Mouse (Mus musculus): ENCODE data around the gene Uba52. TPM values are rescaled to one million over a fixed set of nuclear protein-coding genes. Genes with fewer than 3 reads are reported as not detected.

Uba52 gene
- polyA plus RNA-seq, 1 experiment = 770 TPM

GRCm38 (mm10) chr8:70490061-70490879 is 20.3 kb downstream of the Uba52 start:
- no peak overlapping the region for H3K4me3 ChIP-seq (ENCODE audit: low read depth, low read length)
- H3K4me1 ChIP-seq (ENCODE audit: control insufficient read depth, insufficient read depth, insufficient read length, low read length) = peaks cover 7% of the 10 kb centered on the region; the same call in 1 of the 2 replicates
- 24% methylated on average over 10 of the region's 10 CpGs for WGBS
- H3K36me3 ChIP-seq (ENCODE audit: control insufficient read depth, insufficient read depth, low read length) = no peaks in the 10 kb centered on the region
- H3K27ac ChIP-seq (ENCODE audit: insufficient read depth, low read depth, low read length) = no peak overlapping the region
- TF ChIP-seq CTCF (IDR thresholded peaks at IDR 0.05; ENCODE audit: extremely low read depth, insufficient read length, insufficient replicate concordance, low read depth, low read length) = no peak
- no peak for TF ChIP-seq POLR2A (IDR thresholded peaks at IDR 0.05; ENCODE audit: low read depth, low read length)
- H3K27me3 ChIP-seq (ENCODE audit: control insufficient read depth, insufficient read depth, low read length) = peaks cover 90% of the 10 kb centered on the region

GRCm38 (mm10) chr8:70489576-70489975 is 21.0 kb downstream of the Uba52 start:
- peak overlapping the region; percentile 14; the same call in 1 of the 2 replicates for H3K4me3 ChIP-seq (ENCODE audit: low read depth, low read length)
- 2% methylated on average over 39 of the region's 41 CpGs for WGBS
- no peak for TF ChIP-seq CTCF (IDR thresholded peaks at IDR 0.05; ENCODE audit: extremely low read depth, insufficient read length, insufficient replicate concordance, low read depth, low read length)
- H3K4me1 ChIP-seq (ENCODE audit: control insufficient read depth, insufficient read depth, insufficient read length, low read length) = peaks cover 7% of the 10 kb centered on the region; the same call in 1 of the 2 replicates
- H3K36me3 ChIP-seq (ENCODE audit: control insufficient read depth, insufficient read depth, low read length) = no peaks in the 10 kb centered on the region
- no peak overlapping the region for H3K27ac ChIP-seq (ENCODE audit: insufficient read depth, low read depth, low read length)
- H3K27me3 ChIP-seq (ENCODE audit: control insufficient read depth, insufficient read depth, low read length) = peaks cover 88% of the 10 kb centered on the region

GRCm38 (mm10) chr8:70488931-70489470 is 21.6 kb downstream of the Uba52 start:
- no peak for TF ChIP-seq POLR2A (IDR thresholded peaks at IDR 0.05; ENCODE audit: low read depth, low read length)
- TF ChIP-seq CTCF (IDR thresholded peaks at IDR 0.05; ENCODE audit: extremely low read depth, insufficient read length, insufficient replicate concordance, low read depth, low read length) = no peak
- Histone ChIP-seq H3K4me1 (ENCODE audit: control insufficient read depth, insufficient read depth, insufficient read length, low read length) (peaks cover 7% of the 10 kb centered on the region; the same call in 1 of the 2 replicates), H3K4me3 (ENCODE audit: low read depth, low read length) (peak overlapping the region; percentile 14; the same call in 1 of the 2 replicates), H3K27me3 (ENCODE audit: control insufficient read depth, insufficient read depth, low read length) (peaks cover 82% of the 10 kb centered on the region), H3K27ac (ENCODE audit: insufficient read depth, low read depth, low read length) (no peak overlapping the region), H3K36me3 (ENCODE audit: control insufficient read depth, insufficient read depth, low read length) (no peaks in the 10 kb centered on the region)
- 6% methylated on average over 14 of the region's 14 CpGs for WGBS

GRCm38 (mm10) chr8:70487993-70488796 is 22.4 kb downstream of the Uba52 start:
- H3K27me3 ChIP-seq (ENCODE audit: control insufficient read depth, insufficient read depth, low read length) = peaks cover 75% of the 10 kb centered on the region
- TF ChIP-seq CTCF (IDR thresholded peaks at IDR 0.05; ENCODE audit: extremely low read depth, insufficient read length, insufficient replicate concordance, low read depth, low read length) (no peak), POLR2A (IDR thresholded peaks at IDR 0.05; ENCODE audit: low read depth, low read length) (no peak)
- 6% methylated on average over 55 of the region's 55 CpGs for WGBS
- no peaks in the 10 kb centered on the region for H3K36me3 ChIP-seq (ENCODE audit: control insufficient read depth, insufficient read depth, low read length)
- H3K27ac ChIP-seq (ENCODE audit: insufficient read depth, low read depth, low read length) = no peak overlapping the region
- H3K4me3 ChIP-seq (ENCODE audit: low read depth, low read length) = peak overlapping the region; percentile 37
- peaks cover 7% of the 10 kb centered on the region; the same call in 1 of the 2 replicates for H3K4me1 ChIP-seq (ENCODE audit: control insufficient read depth, insufficient read depth, insufficient read length, low read length)

GRCm38 (mm10) chr8:70486941-70487520 is 23.6 kb downstream of the Uba52 start, which contains the start of gene Tmem59l:
Gene Tmem59l (minus strand): TSS chr8:70487358.
- H3K4me3 ChIP-seq (ENCODE audit: low read depth, low read length) = peak within 1 kb of the TSS; percentile 37

GRCm38 (mm10) chr8:70486191-70486681 is 24.4 kb downstream of the Uba52 start:
- Histone ChIP-seq H3K36me3 (ENCODE audit: control insufficient read depth, insufficient read depth, low read length) (no peaks in the 10 kb centered on the region), H3K4me3 (ENCODE audit: low read depth, low read length) (no peak overlapping the region), H3K27me3 (ENCODE audit: control insufficient read depth, insufficient read depth, low read length) (peaks cover 58% of the 10 kb centered on the region), H3K27ac (ENCODE audit: insufficient read depth, low read depth, low read length) (no peak overlapping the region), H3K4me1 (ENCODE audit: control insufficient read depth, insufficient read depth, insufficient read length, low read length) (peaks cover 14% of the 10 kb centered on the region)
- WGBS = 69% methylated on average over 7 of the region's 7 CpGs
- no peak for TF ChIP-seq POLR2A (IDR thresholded peaks at IDR 0.05; ENCODE audit: low read depth, low read length)
- no peak for TF ChIP-seq CTCF (IDR thresholded peaks at IDR 0.05; ENCODE audit: extremely low read depth, insufficient read length, insufficient replicate concordance, low read depth, low read length)

More at GRCm38 (mm10) chr8:70486941-70487520, 23.6 kb downstream of the Uba52 start, which contains the start of gene Tmem59l:
- TF ChIP-seq POLR2A (IDR thresholded peaks at IDR 0.05; ENCODE audit: low read depth, low read length) (no peak), CTCF (IDR thresholded peaks at IDR 0.05; ENCODE audit: extremely low read depth, insufficient read length, insufficient replicate concordance, low read depth, low read length) (no peak)
- 10% methylated on average over 33 of the region's 33 CpGs for WGBS
- Histone ChIP-seq H3K27me3 (ENCODE audit: control insufficient read depth, insufficient read depth, low read length) (peaks cover 66% of the 10 kb centered on the region), H3K27ac (ENCODE audit: insufficient read depth, low read depth, low read length) (no peak within 1 kb of the TSS), H3K36me3 (ENCODE audit: control insufficient read depth, insufficient read depth, low read length) (no peaks in the 10 kb centered on the region), H3K4me1 (ENCODE audit: control insufficient read depth, insufficient read depth, insufficient read length, low read length) (peaks cover 8% of the 10 kb centered on the region)
